In genomic region chr8:92331811-92332210, GRCm38 (mm10) we compare ENCODE assay signal across 17 mouse cellular contexts. TPM values are rescaled to one million over a fixed set of nuclear protein-coding genes. Genes with fewer than 3 reads are reported as not detected.
DNase-seq lines count a peak whose midpoint lies in the region; ATAC-seq and TF ChIP-seq lines count a peak whose summit lies in the region.
"Had no signal": no experiment of that assay in that cellular context is flagged by ENCODE, and none has a peak within 500 bp of the region (broad histone marks: within the 10 kb centered on the region; RNA-seq: fewer than 3 reads in every experiment).

No protein-coding gene starts in this region.

- H3K9ac ChIP-seq in heart, embryonic 15.5 days = no peak overlapping the region
- H3K9ac ChIP-seq in heart, embryonic 12.5 days = no peak overlapping the region
- no peak overlapping the region for H3K9ac ChIP-seq in lung, postnatal 0 days (replicated peaks; ENCODE audit: low read depth)
- H3K9ac ChIP-seq: embryonic facial prominence, embryonic 12.5 days; midbrain, embryonic 12.5 days; neural tube, embryonic 13.5 days had no signal

- H3K4me2 ChIP-seq in heart, embryonic 15.5 days = no peak overlapping the region
- no peak overlapping the region for H3K4me2 ChIP-seq in heart, embryonic 12.5 days
- H3K4me2 ChIP-seq in lung, postnatal 0 days (replicated peaks; ENCODE audit: low read depth, low read length) = no peak overlapping the region
- H3K4me2 ChIP-seq: embryonic facial prominence, embryonic 12.5 days; midbrain, embryonic 12.5 days; neural tube, embryonic 13.5 days had no signal

- H3K4me3 ChIP-seq in heart, embryonic 15.5 days = no peak overlapping the region
- H3K4me3 ChIP-seq in heart, embryonic 12.5 days = no peak overlapping the region
- no peak overlapping the region for H3K4me3 ChIP-seq in lung, postnatal 0 days (ENCODE audit: low read depth, low read length)
- no peak overlapping the region for H3K4me3 ChIP-seq in layer of hippocampus, adult 2 months
- H3K4me3 ChIP-seq: embryonic facial prominence, embryonic 12.5 days; midbrain, embryonic 12.5 days; neural tube, embryonic 13.5 days had no signal

- WGBS in heart, embryonic 15.5 days = 74% methylated on average over 3 of the region's 3 CpGs
- 78% methylated on average over 3 of the region's 3 CpGs for WGBS in heart, embryonic 12.5 days
- WGBS in lung, postnatal 0 days = 58% methylated on average over 3 of the region's 3 CpGs

- no peaks in the 10 kb centered on the region for H3K9me3 ChIP-seq in heart, embryonic 15.5 days (replicated peaks)
- H3K9me3 ChIP-seq in heart, embryonic 12.5 days (replicated peaks) = no peaks in the 10 kb centered on the region; the same call in 1 of the 2 replicates
- H3K9me3 ChIP-seq in lung, postnatal 0 days (ENCODE audit: low read length) = no peaks in the 10 kb centered on the region
- H3K9me3 ChIP-seq: embryonic facial prominence, embryonic 12.5 days; neural tube, embryonic 13.5 days had no signal

- no peaks in the 10 kb centered on the region for H3K27me3 ChIP-seq in heart, embryonic 15.5 days
- 0 out of 2 replicates have a peak, but pooled peaks cover 3% of the 10 kb centered on the region for H3K27me3 ChIP-seq in heart, embryonic 12.5 days (replicated peaks)
- H3K27me3 ChIP-seq in lung, postnatal 0 days (replicated peaks; ENCODE audit: insufficient read depth, low read length) = no peaks in the 10 kb centered on the region
- H3K27me3 ChIP-seq: embryonic facial prominence, embryonic 12.5 days; midbrain, embryonic 12.5 days; neural tube, embryonic 13.5 days had no signal

- 0 out of 2 replicates have a peak, but pooled peaks cover 4% of the 10 kb centered on the region for H3K36me3 ChIP-seq in heart, embryonic 15.5 days
- peaks cover 6% of the 10 kb centered on the region; the same call in 1 of the 2 replicates for H3K36me3 ChIP-seq in heart, embryonic 12.5 days
- no peaks in the 10 kb centered on the region for H3K36me3 ChIP-seq in lung, postnatal 0 days (ENCODE audit: insufficient read depth, low read length)

- DNase-seq in adrenal gland, adult (ENCODE audit: inconsistent age in 2 of 2, low spot score in 1 of 2) = peak; percentile 9 to 67
- no peak for DNase-seq in adrenal gland, postnatal 4 days (ENCODE audit: low spot score in 2 of 2)
- peak; percentile 25 to 54 for DNase-seq in adrenal gland, postnatal 36 days
- DNase-seq in lung, postnatal 0 days (ENCODE audit: low spot score) = peak; percentile 47
- no peak for DNase-seq in layer of hippocampus, adult 2 months (ENCODE audit: low spot score in 2 of 2)
- DNase-seq: cerebellum, adult 11-12 months; right cerebral cortex, postnatal 25 days had no signal

- no peak for TF ChIP-seq EP300 in lung, postnatal 0 days (IDR thresholded peaks at IDR 0.05)

- TF ChIP-seq CTCF in lung, postnatal 0 days (IDR thresholded peaks at IDR 0.05) = no peak
- TF ChIP-seq CTCF in layer of hippocampus, adult 2 months (conservative IDR thresholded peaks at IDR 0.05) = no peak

- H3K4me1 ChIP-seq in heart, embryonic 15.5 days (replicated peaks) = peaks cover 3% of the 10 kb centered on the region; the same call in 1 of the 2 replicates
- peaks cover 10% of the 10 kb centered on the region for H3K4me1 ChIP-seq in heart, embryonic 12.5 days (replicated peaks)
- no peaks in the 10 kb centered on the region for H3K4me1 ChIP-seq in lung, postnatal 0 days (ENCODE audit: insufficient read depth, low read depth, low read length)
- H3K4me1 ChIP-seq: midbrain, embryonic 12.5 days; neural tube, embryonic 13.5 days had no signal

- no peak for ATAC-seq in heart, embryonic 15.5 days (replicated peaks; ENCODE audit: insufficient number of reproducible peaks, insufficient read depth, low FRiP score, low read depth)
- no peak for ATAC-seq in heart, embryonic 12.5 days (ENCODE audit: insufficient number of reproducible peaks, low FRiP score)
- no peak for ATAC-seq in lung, postnatal 0 days
- no peak for ATAC-seq in megakaryocyte progenitor cell, adult 5-6 weeks (replicated peaks; ENCODE audit: poor library complexity)
- ATAC-seq: forebrain, embryonic 16.5 days had no signal

- peak overlapping the region; percentile 25; the same call in 1 of the 2 replicates for H3K27ac ChIP-seq in heart, embryonic 15.5 days
- H3K27ac ChIP-seq in heart, embryonic 12.5 days (ENCODE audit: poor library complexity, severe bottlenecking) = no peak overlapping the region
- no peak overlapping the region for H3K27ac ChIP-seq in lung, postnatal 0 days (ENCODE audit: low read length)
- H3K27ac ChIP-seq in layer of hippocampus, adult 2 months = no peak overlapping the region
- H3K27ac ChIP-seq: embryonic facial prominence, embryonic 12.5 days; midbrain, embryonic 12.5 days; neural tube, embryonic 13.5 days had no signal

RNA-seq across cellular contexts. Expression of gene Irx5, which starts 25.6 kb away (rescaled TPM):
- total RNA-seq in adrenal gland, postnatal 4 days (2021) = 1 to 10 TPM; 4.6 to 4.9 TPM
- polyA plus RNA-seq in heart, embryonic 15.5 days (2015; fragmentation: Nextera tagmentation; extraction: Ambion mirVana) = 7.7 and 8.6 TPM in 2 replicates
- polyA plus RNA-seq in heart, embryonic 12.5 days (2016; fragmentation: Nextera tagmentation; extraction: Ambion mirVana) = 14.3 and 16.4 TPM in 2 replicates
- 1 to 10 TPM; 2.0 to 2.1 TPM for total RNA-seq in adrenal gland, postnatal 36 days (2021)
- 19.3 and 21.1 TPM in 2 replicates for polyA plus RNA-seq in lung, postnatal 0 days (2015; fragmentation: Nextera tagmentation; extraction: Ambion mirVana)
- total RNA-seq in megakaryocyte progenitor cell, adult 5-6 weeks (2015) = not detected in 2 replicates
- not detected in 2 replicates for total RNA-seq in megakaryocyte progenitor cell, adult 5-6 weeks (2017)
- under 1 TPM in 1 of 2 experiments, not detected in 1; 0.18 TPM for total RNA-seq in layer of hippocampus, adult 2 months (2021)
- total RNA-seq: hematopoietic stem cell, adult 5-6 weeks; left cerebral cortex, postnatal 10 days had no signal
- polyA plus RNA-seq: liver, embryonic 16.5 days had no signal

Comparison
In these comparisons a context has a peak if more than half of its experiments do, and no peak if none do; other contexts are left out.
1. DNase-seq: peak in adrenal gland, adult (2 of 2), adrenal gland, postnatal 36 days (2 of 2) and lung, postnatal 0 days (single experiment); none in adrenal gland, postnatal 4 days (0 of 2) and layer of hippocampus, adult 2 months (0 of 2).